Mouse (Mus musculus) urinary bladder, postnatal 10 days (tissue): Measurements from ENCODE around the gene Araf.

ENCODE experiments used
- DNase-seq: peaks from one replicate; pipeline ENCODE4 v3.0.0; 2022; ENCODE audit warnings: low spot score

The Araf gene

DNA sequence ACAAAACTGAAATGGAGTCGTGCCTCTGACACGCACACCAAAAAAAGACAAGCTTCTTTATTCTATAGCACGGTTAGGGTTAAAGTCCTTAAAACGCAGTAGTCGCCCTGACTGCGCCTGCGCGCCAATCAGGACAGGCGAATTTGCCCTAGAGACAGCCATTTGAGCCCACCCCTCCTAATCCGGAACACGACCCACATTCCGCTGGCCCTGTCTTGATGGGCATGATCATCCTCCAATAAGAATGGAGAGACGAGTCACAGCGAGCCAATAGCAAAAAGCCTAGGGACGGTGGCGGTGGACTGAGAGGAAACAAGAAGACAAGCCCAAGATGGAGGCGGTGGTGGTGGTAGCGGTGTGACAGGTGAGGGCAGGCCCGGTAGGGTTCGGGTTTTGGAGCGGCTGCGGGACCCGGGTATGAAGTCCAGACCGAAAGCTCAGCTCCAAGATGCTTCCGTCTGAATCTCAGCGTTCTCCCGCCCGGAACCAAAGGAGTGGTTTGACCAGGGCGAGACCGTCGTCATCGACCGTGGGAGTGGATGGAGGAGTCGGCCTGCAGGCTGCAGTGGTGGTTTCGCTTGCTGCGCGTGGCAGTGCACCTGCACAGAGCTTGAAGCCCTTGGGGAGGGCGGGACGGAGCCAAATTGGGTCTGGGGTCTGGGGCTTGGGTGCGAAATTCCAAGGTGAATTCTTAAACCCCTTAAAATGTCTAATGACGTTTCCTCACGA is 50.8 kb downstream of the Araf start:
- peak; percentile 42 for DNase-seq

DNA sequence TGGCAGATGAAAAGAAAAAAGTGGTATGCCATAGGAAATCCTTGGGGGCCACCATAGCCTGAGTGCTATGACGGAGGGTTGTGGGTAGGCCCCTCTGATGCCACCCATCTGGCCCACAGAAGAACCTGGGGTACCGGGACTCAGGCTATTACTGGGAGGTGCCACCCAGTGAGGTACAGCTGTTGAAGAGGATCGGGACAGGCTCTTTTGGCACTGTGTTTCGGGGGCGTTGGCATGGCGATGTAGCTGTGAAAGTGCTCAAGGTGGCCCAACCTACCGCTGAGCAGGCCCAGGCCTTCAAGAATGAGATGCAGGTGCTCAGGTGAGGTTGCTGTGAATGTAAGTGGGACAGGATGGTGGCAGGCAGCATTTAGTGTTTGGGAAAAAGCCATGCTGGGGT is 56.2 kb downstream of the Araf start:
- no peak for DNase-seq

DNA sequence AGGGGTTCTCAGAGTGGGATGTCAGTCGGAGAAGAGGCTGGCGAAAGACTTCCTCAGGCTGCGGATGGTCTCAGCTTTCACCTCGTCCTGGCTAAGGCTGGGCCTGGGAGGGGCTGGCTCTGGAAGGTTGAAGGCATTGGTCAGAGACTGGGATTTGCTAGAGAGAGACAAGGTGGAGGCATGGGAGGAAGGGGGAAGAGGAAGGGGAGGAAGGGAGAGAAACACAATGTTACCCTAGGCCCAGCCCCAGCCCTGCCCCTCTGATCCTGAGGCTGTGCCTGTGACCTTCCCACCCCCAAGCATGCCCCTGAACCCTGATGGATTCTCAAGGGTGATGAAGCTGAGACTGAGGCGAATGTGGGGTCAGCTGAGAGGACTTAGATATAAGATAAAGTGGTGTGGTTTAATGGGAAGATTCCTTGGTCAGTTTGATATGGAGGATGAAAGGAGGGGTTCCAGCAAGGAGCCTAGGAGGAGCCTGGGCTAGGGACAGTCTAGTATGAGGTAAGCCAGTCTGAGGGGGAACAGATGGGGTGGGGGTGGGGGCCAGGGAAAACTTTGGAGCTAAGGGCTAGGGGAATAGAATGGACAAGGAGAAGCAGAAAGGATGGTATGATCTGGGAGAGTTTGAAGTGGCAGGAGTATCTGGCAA is 64.0 kb downstream of the Araf start:
- no peak for DNase-seq

DNA sequence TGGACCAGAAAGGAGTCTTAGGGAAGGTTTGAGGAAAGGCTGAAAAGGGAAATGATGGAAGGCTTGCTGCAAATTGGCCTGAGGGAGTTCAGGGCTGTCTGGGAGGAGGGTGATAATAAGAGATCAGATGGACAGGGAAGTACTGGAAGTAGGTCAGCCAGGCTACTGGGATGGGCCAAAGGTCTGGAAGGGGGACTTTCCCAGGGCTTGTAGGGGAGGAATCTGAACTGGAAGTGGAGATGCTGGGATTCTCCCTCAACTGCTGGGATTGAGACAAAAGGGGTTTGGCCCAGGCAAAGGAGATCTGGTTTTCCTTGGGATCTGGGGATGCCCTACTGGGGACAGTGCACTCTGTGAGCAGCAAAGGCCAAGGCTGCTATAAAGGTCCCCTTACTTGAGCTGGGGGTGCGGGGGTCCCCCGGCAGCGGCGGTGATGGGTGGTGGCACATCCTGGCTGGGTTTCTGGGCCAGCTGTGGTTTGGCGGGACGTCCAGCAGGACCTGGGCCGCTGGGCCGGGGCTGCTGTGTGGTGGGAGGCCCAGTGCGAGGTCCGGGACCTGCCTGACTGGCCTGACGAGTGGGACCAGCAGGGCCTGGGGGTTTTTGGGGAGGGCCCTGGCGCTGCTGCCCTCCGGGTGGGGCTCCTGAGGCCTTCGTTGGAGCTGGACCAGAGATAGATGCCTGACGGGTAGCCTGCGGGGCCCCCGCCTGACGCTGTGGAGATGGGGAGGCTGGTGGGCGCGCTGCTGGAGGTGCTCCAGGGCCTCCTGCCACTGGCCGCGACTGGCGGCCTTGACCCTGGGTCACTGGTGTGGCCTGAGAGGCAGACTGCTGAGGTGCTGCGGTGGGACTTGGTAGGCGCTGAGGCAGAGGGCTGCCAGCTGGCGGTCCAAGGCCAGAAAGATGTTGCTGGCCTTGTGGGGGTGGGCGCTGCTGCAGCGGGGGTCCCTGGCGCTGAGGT is 64.8 kb downstream of the Araf start:
- no peak for DNase-seq

DNA sequence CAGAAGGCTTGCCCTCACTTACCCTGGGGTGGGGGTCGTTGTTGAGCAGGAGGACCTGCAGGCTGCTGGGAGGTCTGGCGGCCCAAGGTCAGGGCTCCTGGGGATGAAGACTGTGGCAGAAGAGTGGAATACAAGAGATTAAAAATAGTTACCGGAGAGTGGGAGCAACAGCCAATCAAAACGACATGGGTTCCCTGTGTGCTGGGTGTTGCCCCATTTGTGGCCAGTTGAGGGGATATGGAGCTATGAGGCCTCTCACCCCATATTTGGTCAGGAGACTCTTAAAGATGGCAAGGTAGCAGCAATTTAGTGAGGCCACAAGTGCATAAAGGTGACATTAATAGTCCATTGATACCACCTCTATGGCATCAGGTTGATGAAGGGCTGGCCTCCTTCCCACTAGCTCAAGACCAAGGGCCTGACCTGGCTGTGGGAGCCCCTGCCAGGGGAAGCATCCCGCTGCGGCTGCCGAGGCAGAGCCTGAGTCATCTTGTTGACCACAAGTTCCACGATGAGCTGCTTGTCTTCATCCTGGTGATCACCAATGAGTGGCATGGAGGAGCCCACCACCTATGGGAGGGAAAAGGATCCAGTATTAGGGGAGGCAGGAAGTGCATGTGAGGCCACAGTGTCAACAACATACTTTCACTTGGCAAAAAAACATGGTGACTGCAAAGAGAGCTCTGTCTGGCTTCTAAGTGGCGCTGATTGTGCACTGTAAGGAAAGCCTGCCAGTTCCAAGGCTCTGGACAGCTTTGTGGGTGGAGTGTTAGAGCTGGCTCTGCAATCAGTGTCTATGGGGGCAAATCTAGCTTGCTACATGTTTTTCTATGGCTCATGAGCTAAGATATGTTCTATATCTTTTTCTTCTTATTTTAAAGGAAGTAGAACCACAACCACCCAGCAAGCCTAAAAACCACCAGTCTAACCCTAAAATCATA is 65.8 kb downstream of the Araf start:
- no peak for DNase-seq

DNA sequence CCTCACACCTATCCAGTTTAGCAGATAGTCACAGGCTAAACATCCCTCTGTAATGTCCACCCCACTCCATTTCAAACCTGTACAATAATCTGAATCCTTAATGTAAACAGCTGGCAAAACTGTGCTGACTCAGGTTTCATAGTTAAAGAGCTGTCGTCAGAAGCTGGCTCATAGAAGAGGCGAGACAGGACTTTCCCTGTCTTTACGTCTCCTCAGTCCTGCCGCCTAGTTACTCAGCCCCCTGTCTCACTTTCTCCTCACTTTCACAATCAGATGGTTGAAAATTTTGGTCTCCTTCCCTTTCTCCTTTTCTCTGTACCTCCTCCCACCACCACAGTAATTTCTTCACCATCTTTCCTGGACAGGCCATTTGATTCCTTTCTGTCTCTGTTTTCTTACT is 70.5 kb downstream of the Araf start:
- no peak for DNase-seq

DNA sequence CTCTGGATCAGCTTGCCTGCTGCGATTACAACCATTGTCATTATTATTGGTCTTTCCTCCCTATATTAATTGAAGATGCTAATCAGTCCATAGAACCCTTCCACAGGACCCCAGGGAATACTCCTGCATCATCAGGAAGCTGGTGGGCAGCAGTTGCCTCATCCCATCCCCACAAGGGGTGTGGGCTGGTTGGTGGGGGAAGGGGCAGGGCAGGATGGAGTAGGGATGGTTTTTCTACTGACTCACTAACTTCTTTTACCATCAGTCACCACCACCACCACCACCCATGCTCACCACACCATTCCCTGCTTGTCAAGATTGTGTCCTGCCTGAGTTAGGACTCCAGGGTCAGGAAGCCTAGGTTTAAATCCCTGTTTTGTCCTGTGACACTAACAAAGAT is 71.6 kb downstream of the Araf start:
- no peak for DNase-seq

DNA sequence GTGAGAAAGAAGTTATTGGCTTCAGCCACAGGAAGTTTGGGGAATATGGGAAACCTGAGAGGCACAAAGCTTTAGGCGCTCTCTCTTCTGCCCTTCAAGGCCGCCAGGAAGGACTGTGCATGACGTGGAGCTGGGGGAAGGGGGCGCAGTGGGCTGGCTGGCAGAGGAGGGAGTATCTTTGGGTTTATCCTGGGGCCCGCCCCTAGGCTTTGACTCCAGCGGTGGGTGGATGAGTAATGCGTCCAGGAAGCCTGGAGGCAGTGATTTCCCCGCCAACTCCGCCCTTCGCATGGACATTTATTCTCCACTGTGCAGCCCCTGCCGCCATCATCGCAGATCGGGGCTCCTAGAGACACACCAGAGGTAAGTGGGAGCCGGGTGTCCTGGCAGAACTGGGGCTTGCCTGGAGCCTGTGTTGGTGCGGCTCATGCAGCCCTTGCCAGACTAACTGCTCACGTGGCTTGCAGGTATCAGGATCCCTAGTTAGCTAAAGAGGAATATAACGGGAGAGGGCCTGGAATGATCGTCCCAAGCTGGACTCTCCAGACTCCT is 72.4 kb downstream of the Araf start, which contains the start of gene Timp1:
TSS of gene Timp1 (plus strand) at position 205 of the 552 bp plus-strand sequence.
- no peak for DNase-seq

DNA sequence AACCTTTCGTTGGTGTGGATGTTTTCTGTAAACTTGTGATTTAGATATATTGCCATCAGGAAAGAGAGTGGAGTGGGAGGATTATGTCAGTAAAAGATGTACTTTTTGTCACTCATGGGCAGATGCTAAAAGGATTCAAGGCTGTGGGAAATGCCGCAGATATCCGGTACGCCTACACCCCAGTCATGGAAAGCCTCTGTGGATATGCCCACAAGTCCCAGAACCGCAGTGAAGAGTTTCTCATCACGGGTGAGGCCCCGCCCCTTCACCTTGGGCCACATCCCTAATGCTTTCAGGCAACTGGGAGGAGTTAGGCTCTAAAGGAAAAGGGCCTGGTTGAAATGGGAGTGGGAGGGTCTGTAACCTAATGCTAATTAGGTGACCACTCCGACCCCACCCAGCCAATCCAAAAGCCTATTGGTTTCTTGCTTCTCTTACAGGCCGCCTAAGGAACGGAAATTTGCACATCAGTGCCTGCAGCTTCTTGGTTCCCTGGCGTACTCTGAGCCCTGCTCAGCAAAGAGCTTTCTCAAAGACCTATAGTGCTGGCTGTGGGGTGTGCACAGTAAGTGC is 75.4 kb downstream of the Araf start:
- no peak for DNase-seq

DNA sequence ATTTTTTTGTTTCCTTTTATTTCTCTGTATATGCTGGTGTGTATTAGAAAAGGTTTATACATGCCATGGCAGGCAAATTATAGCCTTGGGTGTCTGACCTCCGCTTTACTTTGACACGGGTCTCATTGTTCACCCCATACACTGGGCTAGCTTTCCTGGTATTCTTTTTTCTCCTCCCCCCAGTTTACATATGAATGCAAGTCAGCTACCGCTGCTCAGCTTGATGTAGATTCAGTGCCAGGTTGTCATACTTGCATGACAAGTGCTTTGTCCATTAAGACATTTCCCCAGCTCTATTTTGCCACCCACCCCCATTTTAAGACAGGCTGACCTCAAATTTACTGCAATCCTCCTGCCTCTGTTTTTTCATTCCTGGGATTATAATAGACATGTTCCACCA is 77.6 kb downstream of the Araf start:
- no peak for DNase-seq

DNA sequence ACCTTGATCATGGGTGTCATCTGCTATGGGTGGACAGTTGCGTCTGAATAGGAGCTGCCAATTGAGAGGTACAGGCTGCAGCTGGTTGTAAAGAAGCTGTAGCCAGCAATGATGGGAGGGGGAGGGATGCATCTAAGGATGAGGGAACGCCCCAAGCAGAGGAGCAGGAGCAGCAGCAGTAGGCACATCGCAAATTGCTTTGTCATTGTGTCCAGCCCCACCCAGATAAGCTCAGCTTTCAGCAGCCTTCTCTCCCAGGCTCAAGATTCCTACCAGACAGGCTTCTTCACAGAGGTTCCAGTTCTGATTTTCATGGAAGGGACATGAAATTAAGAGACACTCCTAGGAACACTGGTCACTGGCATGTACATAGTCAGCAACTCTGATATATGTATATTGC is 112.5 kb downstream of the Araf start:
- no peak for DNase-seq
